Mouse (Mus musculus): Measurements from ENCODE around the gene Rbmxl1.

- TF ChIP-seq CTCF (conservative IDR thresholded peaks at IDR 0.05; ENCODE audit: low read length) (no peak), POU5F1 (IDR thresholded peaks at IDR 0.05; ENCODE audit: borderline replicate concordance, low read length) (no peak)
These were observed 19.0 kb downstream of the Rbmxl1 start for GRCm38 (mm10) chr8:78489733-78490132.
